Mouse (Mus musculus) bone marrow, adult 2 months (tissue): ENCODE data around the gene Tbce.

ENCODE experiments used
- CTCF ChIP-seq: fragments of 200-500 bp; IDR thresholded peaks from 2 replicates; pipeline ENCODE4 v1.5.1; 2011; ENCODE audit warnings: low read length, control low read depth; ENCODE audit not compliant: control insufficient read depth, insufficient read depth
- POLR2A ChIP-seq: fragments of 200-500 bp; IDR thresholded peaks from 2 replicates; pipeline ENCODE4 v1.6.1; 2011; ENCODE audit warnings: low read depth, mild to moderate bottlenecking, control low read depth, low read length, borderline replicate concordance; ENCODE audit not compliant: control insufficient read depth

- no peak for TF ChIP-seq CTCF
- TF ChIP-seq POLR2A, result no peak
Observed at GRCm38 (mm10) chr13:14075326-14075725, 35.9 kb upstream of the Tbce start.
